Mouse (Mus musculus) monocyte, adult 59 days (primary cell): Measurements from ENCODE around the gene Srpk2. TPM values are rescaled to one million over a fixed set of nuclear protein-coding genes. Genes with fewer than 3 reads are reported as not detected.

Experiments used
- total RNA-seq, 2 experiments: library from RNA; stranded (reverse); gene quantifications; one replicate each; pipeline ENCODE4 v1.2.4; 2023

Srpk2 gene
- 10 to 100 TPM; 24.6 to 26.8 TPM for total RNA-seq

DNA sequence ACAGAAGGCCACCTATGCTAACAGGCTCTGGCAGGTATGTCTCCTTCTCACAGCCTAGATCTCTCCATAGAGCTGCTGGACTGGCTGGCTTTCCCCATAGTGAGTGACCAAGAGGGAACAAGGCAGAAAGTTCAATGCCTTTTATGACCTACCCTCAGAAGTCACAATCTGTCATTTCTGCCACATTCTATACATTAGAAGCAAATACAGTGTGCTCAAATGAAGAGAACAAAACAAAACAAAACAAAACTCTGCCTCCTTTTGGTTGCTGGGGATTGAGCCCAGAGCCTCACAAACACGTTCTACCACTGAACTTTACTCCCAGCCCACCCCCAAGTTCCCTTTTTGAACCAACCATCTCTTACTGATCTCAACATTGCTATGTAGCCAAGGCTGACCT lies at the start of gene Srpk2:
Gene Srpk2 (minus strand): TSS at position 101 of the 400 bp plus-strand sequence.

Other genes with a start within 250 kb of the Srpk2 start
- 1 to 10 TPM; 7.0 to 7.6 TPM for gene Pus7, start 99.1 kb upstream of the Srpk2 start, total RNA-seq
- gene Rint1, start 103.1 kb upstream of the Srpk2 start, total RNA-seq = 10 to 100 TPM; 13.9 to 14.8 TPM
- 10 to 100 TPM; 42.1 to 47.7 TPM for gene Tomm7, start 159.5 kb upstream of the Srpk2 start, total RNA-seq